Mouse (Mus musculus): ENCODE results near the gene Cep57l1.
"Not testable (repeated sequence)": the region's sequence is repeated elsewhere in the genome, so short reads cannot be mapped to it uniquely, and the experiment has no call there.

- not testable (repeated sequence) for TF ChIP-seq CTCF (IDR thresholded peaks at IDR 0.05; ENCODE audit: borderline replicate concordance, extremely low read depth, insufficient read depth, insufficient read length); POLR2A (IDR thresholded peaks at IDR 0.05; ENCODE audit: borderline replicate concordance, extremely low read depth, insufficient read depth, insufficient read length, poor library complexity, severe bottlenecking)
These were observed 13.6 kb upstream of the Cep57l1 start for GRCm38 (mm10) chr10:41823282-41823675.
